Mouse (Mus musculus) MEL (cell line): ENCODE data around the gene Wdfy3.

Experiments
- CTCF ChIP-seq, 3 experiments: IDR thresholded peaks in 2 of 3; conservative IDR thresholded peaks in 1 of 3; 2 replicates each; pipeline ENCODE4 v1.5.1; 2011 to 2012; ENCODE audit warnings: low read length in 3 of 3, low read depth in 2 of 3, mild to moderate bottlenecking in 2 of 3, improper control_type of control experiment in 1 of 3, inconsistent platforms in 1 of 3, mixed read lengths in 1 of 3, moderate library complexity in 1 of 3; ENCODE audit not compliant: control insufficient read depth in 1 of 3, insufficient read depth in 1 of 3, poor library complexity in 1 of 3, severe bottlenecking in 1 of 3
- ELF1 ChIP-seq: IDR thresholded peaks from 2 replicates; pipeline ENCODE4 v1.6.1; 2014; ENCODE audit warnings: low read depth, mild to moderate bottlenecking, inconsistent platforms, low read length, improper control_type of control experiment, moderate library complexity
- EP300 ChIP-seq, 2 experiments: IDR thresholded peaks; 2 replicates each; pipeline ENCODE4 v1.6.1; 2011; ENCODE audit warnings: improper control_type of control experiment in 2 of 2, low read length in 2 of 2, low read depth in 1 of 2, mild to moderate bottlenecking in 1 of 2
- GATA1 ChIP-seq: IDR thresholded peaks from 2 replicates; pipeline ENCODE4 v1.6.1; 2011; ENCODE audit warnings: low read depth, low read length, improper control_type of control experiment
- MAX ChIP-seq: IDR thresholded peaks from 2 replicates; pipeline ENCODE4 v1.6.1; 2011; ENCODE audit warnings: low read length, improper control_type of control experiment
- MXI1 ChIP-seq: IDR thresholded peaks from 2 replicates; pipeline ENCODE4 v1.6.1; 2011; ENCODE audit warnings: mild to moderate bottlenecking, low read depth, low read length, improper control_type of control experiment
- MYB ChIP-seq: IDR thresholded peaks from 2 replicates; pipeline ENCODE4 v1.6.1; 2011; ENCODE audit warnings: mild to moderate bottlenecking, low read depth, low read length, improper control_type of control experiment
- POLR2A ChIP-seq, 2 experiments: IDR thresholded peaks; 2 replicates each; pipeline ENCODE4 v1.6.1; 2011 to 2012; ENCODE audit warnings: low read length in 2 of 2, mild to moderate bottlenecking in 2 of 2, control low read depth in 1 of 2, improper control_type of control experiment in 1 of 2, low read depth in 1 of 2, moderate library complexity in 1 of 2; ENCODE audit not compliant: control insufficient read depth in 1 of 2, insufficient read depth in 1 of 2, poor library complexity in 1 of 2
- RCOR1 ChIP-seq: IDR thresholded peaks from 2 replicates; pipeline ENCODE4 v1.6.1; 2012; ENCODE audit warnings: low read depth, mild to moderate bottlenecking, inconsistent platforms, low read length, improper control_type of control experiment
- TBP ChIP-seq: IDR thresholded peaks from 2 replicates; pipeline ENCODE4 v1.8.0; 2011; ENCODE audit warnings: low read depth, low read length, improper control_type of control experiment
- USF2 ChIP-seq, 2 experiments: IDR thresholded peaks; 2 replicates each; pipeline ENCODE4 v1.6.1; 2011 to 2012; ENCODE audit warnings: improper control_type of control experiment in 2 of 2, low read length in 2 of 2, borderline replicate concordance in 1 of 2, inconsistent platforms in 1 of 2, low read depth in 1 of 2, mild to moderate bottlenecking in 1 of 2; ENCODE audit not compliant: insufficient read depth in 1 of 2
- ZC3H11A ChIP-seq: IDR thresholded peaks from 2 replicates; pipeline ENCODE4 v1.6.1; 2012; ENCODE audit warnings: low read depth, mild to moderate bottlenecking, inconsistent platforms, low read length, improper control_type of control experiment
- ZNF384 ChIP-seq: IDR thresholded peaks from 2 replicates; pipeline ENCODE4 v1.6.1; 2012; ENCODE audit warnings: low read depth, mild to moderate bottlenecking, inconsistent platforms, low read length, improper control_type of control experiment

DNA sequence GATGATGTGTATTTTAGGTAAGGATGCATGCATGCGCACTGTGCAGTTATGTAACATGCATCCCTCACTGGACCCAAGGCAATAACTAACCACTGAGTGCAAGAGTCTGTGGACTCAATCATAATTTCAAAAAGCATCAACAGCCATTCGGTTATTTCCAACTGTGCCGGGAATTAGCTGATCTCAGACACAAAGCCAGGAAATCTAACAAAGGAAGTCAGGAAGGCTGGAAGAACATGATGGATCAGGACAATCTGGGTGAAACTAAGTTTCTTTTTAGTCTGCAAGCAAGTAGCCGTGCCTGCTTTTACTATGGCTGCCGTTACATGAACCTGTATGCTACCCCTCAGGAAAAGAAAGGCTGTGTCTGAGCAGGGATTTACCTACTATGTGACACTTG, 87.5 kb downstream of the Wdfy3 start:
- TF ChIP-seq EP300 (IDR thresholded peaks at IDR 0.05; ENCODE audit: low read depth in 1 of 2, low read length in 2 of 2) (no peak), CTCF (IDR thresholded peaks at IDR 0.05 in 2 of 3, conservative IDR thresholded peaks at IDR 0.05 in 1 of 3; ENCODE audit: control insufficient read depth in 1 of 3, insufficient read depth in 1 of 3, low read depth in 2 of 3, low read length in 3 of 3, poor library complexity in 1 of 3, severe bottlenecking in 1 of 3) (no peak), ZC3H11A (no peak), RCOR1 (no peak), USF2 (IDR thresholded peaks at IDR 0.05; ENCODE audit: borderline replicate concordance in 1 of 2, insufficient read depth in 1 of 2, low read depth in 1 of 2, low read length in 2 of 2) (no peak), POLR2A (IDR thresholded peaks at IDR 0.05; ENCODE audit: control insufficient read depth in 1 of 2, insufficient read depth in 1 of 2, low read depth in 1 of 2, low read length in 2 of 2, poor library complexity in 1 of 2) (no peak), MAX (no peak), ELF1 (no peak), GATA1 (no peak), TBP (no peak), ZNF384 (no peak), MXI1 (no peak), MYB (no peak)
